Mouse (Mus musculus) thymus, postnatal 25 days (tissue): ENCODE measurements at regions not wholly inside any gene's neighbourhood (a gene's known extent, or its start where the extent isn't known, plus 50 kb on each side); places are given as distances from the start of the nearest gene placed in this dataset.
A peak's percentile ranks its signal among the peaks of the same experiment; 100 is the strongest.

ENCODE experiments used
- DNase-seq: peaks from one replicate; pipeline ENCODE4 v3.0.0; 2022

- no peak for DNase-seq
These were observed 140.6 kb downstream of the Sp3 start for GRCm38 (mm10) chr2:72839673-72840072.

GRCm38 (mm10) chr2:72841367-72841766, 138.9 kb downstream of the Sp3 start:
- no peak for DNase-seq

- no peak for DNase-seq
These were observed 136.6 kb downstream of the Sp3 start for GRCm38 (mm10) chr2:72843610-72844009.

DNA sequence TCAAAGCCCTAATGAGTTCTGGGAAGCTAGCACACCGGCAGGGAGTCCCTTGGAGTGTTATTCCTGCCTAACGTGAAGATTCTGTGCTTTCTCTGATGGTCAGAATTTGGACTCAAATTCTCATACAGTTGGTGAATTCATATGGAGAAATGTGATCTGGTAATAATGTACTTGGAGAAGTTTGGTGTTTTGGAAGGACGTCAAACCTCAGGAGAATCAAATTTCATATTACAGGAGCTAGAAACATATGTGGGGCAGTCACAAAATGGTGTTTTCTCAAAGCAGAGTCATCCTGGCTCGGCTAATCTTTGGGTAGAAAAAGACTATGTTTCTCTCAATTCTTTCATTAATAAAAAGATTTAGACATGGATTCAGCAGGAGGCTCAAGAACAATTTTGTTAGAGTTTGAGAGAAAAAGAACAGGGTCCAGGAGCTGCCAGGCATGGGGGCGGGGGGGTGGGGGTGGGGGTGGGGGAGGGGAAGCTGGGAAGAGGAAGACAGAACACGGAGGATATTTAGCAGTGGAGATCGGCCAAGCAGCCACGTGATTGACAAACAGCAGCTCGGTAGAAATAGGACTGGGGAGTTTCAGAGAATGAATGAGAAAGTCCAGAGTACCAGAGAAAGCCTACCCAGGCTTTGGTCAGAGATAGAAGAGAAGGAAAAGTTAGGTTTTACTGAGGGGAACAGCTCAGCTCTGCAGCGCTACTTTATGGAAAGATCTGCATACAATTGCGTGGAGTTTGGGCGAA, 130.6 kb downstream of the Sp3 start:
- no peak for DNase-seq

DNA sequence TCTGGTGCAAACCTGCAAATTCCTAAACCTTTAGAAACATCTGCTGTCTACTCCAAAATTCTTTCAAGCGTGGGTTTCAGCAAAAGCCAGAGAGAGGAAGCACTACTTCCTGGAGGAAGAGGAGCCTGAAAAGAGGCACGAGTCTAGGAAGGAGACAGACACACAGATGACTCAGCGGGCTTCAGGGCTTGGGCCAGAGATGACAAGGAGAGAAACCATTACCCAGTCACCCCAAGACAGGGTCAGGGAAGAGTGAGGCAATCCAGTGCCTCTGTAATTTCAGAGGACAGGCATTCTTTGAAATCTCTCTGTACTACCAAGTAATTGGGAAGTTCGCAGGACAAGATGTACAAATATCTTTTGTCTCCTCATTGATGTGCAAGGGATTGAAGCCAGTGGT, 127.7 kb downstream of the Sp3 start:
- no peak for DNase-seq

GRCm38 (mm10) chr2:72855276-72855970, 124.8 kb downstream of the Sp3 start:
- DNase-seq, result peak; percentile 53

GRCm38 (mm10) chr2:72855971-72856755, 124.1 kb downstream of the Sp3 start:
- DNase-seq, result no peak

GRCm38 (mm10) chr2:72857377-72857776, 122.9 kb downstream of the Sp3 start:
- DNase-seq, result no peak

- DNase-seq, result no peak
These were observed 114.5 kb downstream of the Sp3 start for GRCm38 (mm10) chr2:72865462-72866365.

- DNase-seq, result no peak
These were observed 113.9 kb downstream of the Sp3 start for GRCm38 (mm10) chr2:72866366-72866688.

GRCm38 (mm10) chr2:72868173-72868572, 112.1 kb downstream of the Sp3 start:
- DNase-seq, result no peak

- no peak for DNase-seq
These were observed 108.4 kb downstream of the Sp3 start for GRCm38 (mm10) chr2:72871836-72872235.

- DNase-seq, result peak; percentile 49
These were observed 106.3 kb downstream of the Sp3 start for GRCm38 (mm10) chr2:72873948-72874347.

DNA sequence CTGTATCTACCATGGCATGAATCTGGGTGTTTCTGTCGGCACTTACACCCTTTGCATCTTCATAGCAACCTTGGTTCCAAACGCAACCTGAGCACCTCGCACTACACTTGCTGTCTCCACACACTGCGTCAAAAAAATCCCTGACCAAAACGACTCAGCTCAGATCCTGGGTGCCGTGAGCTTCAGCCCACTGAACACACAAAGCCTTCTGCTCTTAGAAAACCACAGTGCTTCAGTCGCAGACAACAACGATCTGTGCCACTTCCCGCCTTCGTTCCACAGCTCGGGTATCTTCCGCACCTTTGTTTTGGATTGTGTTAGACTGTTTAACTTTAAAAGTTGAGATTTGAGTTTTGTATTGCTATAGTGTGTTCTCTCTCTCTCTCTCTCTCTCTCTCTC, 105.7 kb downstream of the Sp3 start:
- DNase-seq, result peak; percentile 50

DNA sequence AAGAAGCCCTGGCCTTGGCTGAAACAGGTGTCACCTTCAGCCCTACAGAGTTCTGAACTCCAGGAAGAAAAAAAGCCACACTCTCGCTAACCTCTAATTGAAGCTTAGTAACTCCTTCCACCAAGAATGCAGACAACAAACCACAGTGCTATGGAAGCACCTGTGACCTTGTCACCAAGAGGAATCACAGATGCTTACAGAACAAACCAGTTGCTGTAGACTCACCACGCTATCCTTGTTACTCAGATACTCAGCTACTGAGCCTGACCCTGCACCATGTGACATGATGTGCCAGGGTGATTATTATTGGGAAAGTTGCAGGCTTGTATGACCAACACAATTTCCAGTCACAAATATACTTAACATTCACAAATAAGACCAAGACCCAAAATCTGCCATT, 104.6 kb downstream of the Sp3 start:
- peak; percentile 31 for DNase-seq

DNA sequence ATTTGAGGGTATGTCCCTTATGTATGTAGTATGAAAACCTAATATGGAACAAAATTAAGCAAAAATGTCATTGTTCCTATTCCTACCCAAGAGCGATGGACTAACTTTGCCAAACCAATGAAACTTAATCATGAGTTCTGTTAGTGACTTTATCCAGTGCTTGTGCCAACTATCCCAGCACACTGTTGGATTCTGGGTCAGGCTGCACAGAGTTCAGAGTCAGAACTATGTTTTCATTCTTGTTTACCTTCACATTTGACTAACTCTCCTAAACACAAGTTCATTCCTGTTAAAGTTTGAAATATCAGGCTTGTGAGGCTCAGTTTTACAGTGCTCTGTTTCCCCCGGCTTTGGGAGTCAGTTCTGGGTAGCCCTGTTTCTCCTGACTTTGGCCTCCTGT, 100.2 kb downstream of the Sp3 start:
- no peak for DNase-seq

- no peak for DNase-seq
These were observed 98.7 kb downstream of the Sp3 start for GRCm38 (mm10) chr2:72881554-72881953.

GRCm38 (mm10) chr2:72886250-72886649, 94.0 kb downstream of the Sp3 start:
- DNase-seq, result no peak
